Mouse (Mus musculus) hindbrain, embryonic 14.5 days (tissue): ENCODE data around the gene Slc44a2. TPM values are rescaled to one million over a fixed set of nuclear protein-coding genes. Genes with fewer than 3 reads are reported as not detected.

ENCODE experiments used
- ATAC-seq: fragments of 200-750 bp; cut with Nextera tagmentation; 2 replicates; pipeline ENCODE4 v1.8.0; 2017; ENCODE audit warnings: moderate number of reproducible peaks, mild to moderate bottlenecking, moderate TSS enrichment, moderate library complexity; ENCODE audit not compliant: low FRiP score
- DNase-seq: peaks from one replicate; pipeline ENCODE4 v3.0.0-alpha.2; 2015; ENCODE audit warnings: low spot score
- H3K27ac ChIP-seq: fragments of 300-500 bp; sonication (generic); 2 replicates; pipeline ENCODE4 v1.5.1; 2014; ENCODE audit warnings: mild to moderate bottlenecking, moderate library complexity
- H3K27me3 ChIP-seq: fragments of 300-500 bp; sonication (generic); 2 replicates; pipeline ENCODE4 v1.6.1; 2014; ENCODE audit warnings: mild to moderate bottlenecking, low read length, mixed read lengths; ENCODE audit not compliant: control insufficient read depth, insufficient read depth
- H3K36me3 ChIP-seq: fragments of 300-500 bp; sonication (generic); replicated peaks from 2 replicates; pipeline ENCODE4 v1.6.1; 2014; ENCODE audit not compliant: control insufficient read depth, insufficient read depth
- H3K4me1 ChIP-seq: fragments of 300-500 bp; sonication (generic); replicated peaks from 2 replicates; pipeline ENCODE4 v1.6.1; 2014; ENCODE audit warnings: antibody characterized with exemption, low read length, mixed read lengths; ENCODE audit not compliant: control insufficient read depth, insufficient read depth
- H3K4me2 ChIP-seq: fragments of 300-500 bp; sonication (generic); replicated peaks from 2 replicates; pipeline ENCODE4 v1.6.1; 2014; ENCODE audit warnings: mild to moderate bottlenecking, moderate library complexity
- H3K4me3 ChIP-seq: fragments of 300-500 bp; sonication (generic); replicated peaks from 2 replicates; pipeline ENCODE4 v1.5.1; 2014; ENCODE audit warnings: mild to moderate bottlenecking, low read length
- H3K9ac ChIP-seq: fragments of 300-500 bp; sonication (generic); 2 replicates; pipeline ENCODE4 v1.6.1; 2014
- H3K9me3 ChIP-seq: fragments of 300-500 bp; sonication (generic); 2 replicates; pipeline ENCODE4 v1.6.1; 2016; ENCODE audit warnings: low read length; ENCODE audit not compliant: control insufficient read depth
- WGBS: fragments of 180-500 bp; shearing (Covaris S2); extraction: QIAGEN DNeasy Blood & Tissue Kit; methylation state at CpG from one replicate; pipeline ENCODE4 v1.1.7; 2014; 5-methylcytosine and 5-hydroxymethylcytosine counted together
- polyA plus RNA-seq: library from polyadenylated mRNA; unstranded; fragments of >200 nt; fragmentation: Nextera tagmentation; extraction: Ambion mirVana; gene quantifications from 2 replicates; pipeline ENCODE4 v1.2.1, GENCODE M21; 2014

Gene Slc44a2
- polyA plus RNA-seq, 1 experiment from 2014 or later: 62.3 TPM

GRCm38 (mm10) chr9:21383966-21384365, 63.5 kb downstream of the Slc44a2 start:
- H3K36me3 ChIP-seq: peaks cover 13% of the 10 kb centered on the region
- DNase-seq: no peak
- no peaks in the 10 kb centered on the region for H3K27me3 ChIP-seq
- no peak overlapping the region for H3K4me3 ChIP-seq
- peaks cover 5% of the 10 kb centered on the region; the same call in 1 of the 2 replicates for H3K4me1 ChIP-seq
- ATAC-seq: no peak
- no peak overlapping the region for H3K9ac ChIP-seq
- no peak overlapping the region for H3K4me2 ChIP-seq
- no peak overlapping the region for H3K27ac ChIP-seq
- no peaks in the 10 kb centered on the region for H3K9me3 ChIP-seq

GRCm38 (mm10) chr9:21392646-21393175, 72.2 kb downstream of the Slc44a2 start:
- ATAC-seq (no peak), DNase-seq (no peak)
- Histone ChIP-seq H3K9ac (no peak overlapping the region), H3K4me1 (no peaks in the 10 kb centered on the region), H3K4me2 (no peak overlapping the region), H3K27ac (no peak overlapping the region), H3K9me3 (no peaks in the 10 kb centered on the region), H3K36me3 (peaks cover 100% of the 10 kb centered on the region), H3K4me3 (no peak overlapping the region), H3K27me3 (no peaks in the 10 kb centered on the region)
- WGBS: 89% methylated on average over 10 of the region's 10 CpGs

- Histone ChIP-seq H3K9me3 (no peaks in the 10 kb centered on the region), H3K9ac (no peak overlapping the region), H3K4me2 (no peak overlapping the region), H3K27ac (no peak overlapping the region), H3K4me1 (no peaks in the 10 kb centered on the region), H3K4me3 (no peak overlapping the region), H3K27me3 (no peaks in the 10 kb centered on the region), H3K36me3 (peaks cover 100% of the 10 kb centered on the region)
- DNase-seq: no peak
- WGBS: 87% methylated on average over 3 of the region's 3 CpGs
- ATAC-seq: 0 out of 2 replicates have a peak, but pooled peaks have one; percentile 21
These were observed 75.2 kb downstream of the Slc44a2 start for GRCm38 (mm10) chr9:21395692-21396091.

- H3K27me3 ChIP-seq: no peaks in the 10 kb centered on the region
- no peak overlapping the region for H3K4me2 ChIP-seq
- no peaks in the 10 kb centered on the region for H3K4me1 ChIP-seq
- no peak overlapping the region for H3K27ac ChIP-seq
- DNase-seq (no peak), ATAC-seq (no peak)
- H3K9ac ChIP-seq: no peak overlapping the region
- 94% methylated on average over 3 of the region's 3 CpGs for WGBS
- H3K4me3 ChIP-seq: no peak overlapping the region
- no peaks in the 10 kb centered on the region for H3K9me3 ChIP-seq
- H3K36me3 ChIP-seq: peaks cover 100% of the 10 kb centered on the region
These were observed 76.7 kb downstream of the Slc44a2 start for GRCm38 (mm10) chr9:21397170-21397569.

- H3K36me3 ChIP-seq: peaks cover 100% of the 10 kb centered on the region
- H3K4me2 ChIP-seq: no peak overlapping the region
- H3K27ac ChIP-seq: no peak overlapping the region
- H3K9me3 ChIP-seq: no peaks in the 10 kb centered on the region
- DNase-seq (no peak), ATAC-seq (no peak)
- H3K4me1 ChIP-seq: no peaks in the 10 kb centered on the region
- WGBS: 95% methylated on average over 9 of the region's 9 CpGs
- no peak overlapping the region for H3K9ac ChIP-seq
- H3K4me3 ChIP-seq: no peak overlapping the region
- H3K27me3 ChIP-seq: no peaks in the 10 kb centered on the region
These were observed 80.5 kb downstream of the Slc44a2 start for GRCm38 (mm10) chr9:21401042-21401441.

- no peaks in the 10 kb centered on the region for H3K9me3 ChIP-seq
- no peaks in the 10 kb centered on the region for H3K4me1 ChIP-seq
- no peak overlapping the region for H3K27ac ChIP-seq
- 88% methylated on average over 11 of the region's 11 CpGs for WGBS
- no peaks in the 10 kb centered on the region for H3K27me3 ChIP-seq
- ATAC-seq (no peak), DNase-seq (no peak)
- no peak overlapping the region for H3K4me3 ChIP-seq
- H3K4me2 ChIP-seq: no peak overlapping the region
- H3K36me3 ChIP-seq: peaks cover 94% of the 10 kb centered on the region
- H3K9ac ChIP-seq: no peak overlapping the region
These were observed 82.3 kb downstream of the Slc44a2 start for GRCm38 (mm10) chr9:21402764-21403253.

- ATAC-seq (no peak), DNase-seq (no peak)
- H3K9ac ChIP-seq: no peak overlapping the region
- no peak overlapping the region for H3K4me2 ChIP-seq
- no peaks in the 10 kb centered on the region for H3K4me1 ChIP-seq
- peaks cover 84% of the 10 kb centered on the region for H3K36me3 ChIP-seq
- H3K27ac ChIP-seq: no peak overlapping the region
- H3K27me3 ChIP-seq: no peaks in the 10 kb centered on the region
- WGBS: 93% methylated on average over 5 of the region's 5 CpGs
- H3K9me3 ChIP-seq: no peaks in the 10 kb centered on the region
- no peak overlapping the region for H3K4me3 ChIP-seq
These were observed 83.2 kb downstream of the Slc44a2 start for GRCm38 (mm10) chr9:21403745-21404144.

Other genes starting within 250 kb of the Slc44a2 start
- 1.2 and 2.4 TPM in 2 replicates for gene Gm49373, start 247.6 kb upstream of the Slc44a2 start, polyA plus RNA-seq
- 67.0 and 72.0 TPM in 2 replicates for gene Fdx1l, start 247.1 kb upstream of the Slc44a2 start, polyA plus RNA-seq
- 0.95 and 1.6 TPM in 2 replicates for gene Gm38431, start 228.7 kb upstream of the Slc44a2 start, polyA plus RNA-seq
- gene Raver1, start 228.7 kb upstream of the Slc44a2 start, polyA plus RNA-seq: 35.2 and 37.6 TPM in 2 replicates
- gene Tyk2, start 189.5 kb upstream of the Slc44a2 start, polyA plus RNA-seq: 7.3 and 8.4 TPM in 2 replicates
- 192 and 215 TPM in 2 replicates for gene Cdc37, start 170.7 kb upstream of the Slc44a2 start, polyA plus RNA-seq
- gene Pde4a, start 155.0 kb upstream of the Slc44a2 start, polyA plus RNA-seq: 28.8 and 35.5 TPM in 2 replicates
- gene Keap1, start 81.3 kb upstream of the Slc44a2 start, polyA plus RNA-seq: 39.3 and 43.6 TPM in 2 replicates
- 3.9 and 4.1 TPM in 2 replicates for gene S1pr5, start 72.3 kb upstream of the Slc44a2 start, polyA plus RNA-seq
- 38.1 and 46.9 TPM in 2 replicates for gene Atg4d, start 55.4 kb upstream of the Slc44a2 start, polyA plus RNA-seq
- 11.2 and 15.6 TPM in 2 replicates for gene Kri1, start 32.7 kb upstream of the Slc44a2 start, polyA plus RNA-seq
- gene Cdkn2d, start 29.3 kb upstream of the Slc44a2 start, polyA plus RNA-seq: 107 and 112 TPM in 2 replicates
- 1.8 and 2.2 TPM in 2 replicates for gene Ap1m2, start 8.4 kb upstream of the Slc44a2 start, polyA plus RNA-seq
- gene Ilf3, start 47.2 kb downstream of the Slc44a2 start, polyA plus RNA-seq: 188 and 201 TPM in 2 replicates
- gene Qtrt1, start 91.1 kb downstream of the Slc44a2 start, polyA plus RNA-seq: 39.3 and 39.7 TPM in 2 replicates
- gene Dnm2, start 104.2 kb downstream of the Slc44a2 start, polyA plus RNA-seq: 58.3 and 60.7 TPM in 2 replicates
- 46.3 and 51.1 TPM in 2 replicates for gene Tmed1, start 189.6 kb downstream of the Slc44a2 start, polyA plus RNA-seq
- 0.99 and 2.0 TPM in 2 replicates for gene AB124611, start 205.5 kb downstream of the Slc44a2 start, polyA plus RNA-seq
- 37.0 and 41.3 TPM in 2 replicates for gene Carm1, start 226.2 kb downstream of the Slc44a2 start, polyA plus RNA-seq